Mouse (Mus musculus): ENCODE measurements around the gene Farp1.

DNA sequence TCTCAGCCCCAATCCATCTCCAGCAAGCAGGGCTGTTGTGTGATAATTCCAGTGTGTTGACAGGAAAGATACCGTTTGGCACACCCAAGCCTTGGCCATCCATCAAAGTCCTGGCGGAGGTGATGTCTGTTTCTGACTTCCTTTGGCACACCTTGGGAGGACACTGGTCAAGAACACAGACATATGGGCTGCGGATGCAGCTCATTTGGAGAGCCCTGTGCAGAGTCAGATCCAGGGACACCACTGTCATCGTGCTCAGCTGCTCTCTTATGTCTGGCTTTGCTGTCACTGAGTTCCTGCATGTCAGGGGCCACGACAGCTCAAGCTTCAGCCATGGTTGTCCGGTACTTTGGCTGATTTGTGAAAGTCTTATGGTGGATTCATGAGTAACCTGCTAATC is 12.8 kb downstream of the Farp1 start:
- TF ChIP-seq USF1 (IDR thresholded peaks at IDR 0.05; ENCODE audit: low read depth) (no peak), CTCF (IDR thresholded peaks at IDR 0.05; ENCODE audit: control insufficient read depth, insufficient read depth, insufficient read length) (no peak), MAX (IDR thresholded peaks at IDR 0.05) (no peak)
